Mouse (Mus musculus) spleen, adult 2 months (tissue): ENCODE results near the gene Foxp2. TPM values are rescaled to one million over a fixed set of nuclear protein-coding genes. Genes with fewer than 3 reads are reported as not detected.

Source experiments
- DNase-seq, 2 experiments: peaks; one replicate each; pipeline versions ENCODE4 v3.0.0 to v3.0.0-alpha.2; 2012 to 2021; ENCODE audit warnings: low spot score in 2 of 2, low read depth in 1 of 2
- H3K27ac ChIP-seq: fragments of 200-500 bp; 2 replicates; pipeline ENCODE4 v1.5.1; 2012; ENCODE audit warnings: low read length, inconsistent platforms; ENCODE audit not compliant: insufficient read depth
- H3K27me3 ChIP-seq: fragments of 200-500 bp; 2 replicates; pipeline ENCODE4 v1.6.1; 2012; ENCODE audit warnings: mild to moderate bottlenecking, moderate library complexity, low read length, inconsistent platforms; ENCODE audit not compliant: control insufficient read depth, insufficient read depth
- H3K36me3 ChIP-seq: fragments of 200-500 bp; 2 replicates; pipeline ENCODE4 v1.6.1; 2012; ENCODE audit warnings: mild to moderate bottlenecking, low read length, inconsistent platforms; ENCODE audit not compliant: control insufficient read depth, insufficient read depth
- H3K4me1 ChIP-seq: fragments of 200-500 bp; 2 replicates; pipeline ENCODE4 v1.6.1; 2011; ENCODE audit warnings: inconsistent platforms; ENCODE audit not compliant: control insufficient read depth, insufficient read depth, insufficient read length
- H3K4me3 ChIP-seq: fragments of 200-500 bp; 2 replicates; pipeline ENCODE4 v1.5.1; 2011; ENCODE audit warnings: mild to moderate bottlenecking, inconsistent platforms; ENCODE audit not compliant: insufficient read depth, insufficient read length; ENCODE audit errors: extremely low read depth
- CTCF ChIP-seq: fragments of 200-500 bp; IDR thresholded peaks from 2 replicates; pipeline ENCODE4 v1.5.1; 2011; ENCODE audit warnings: mild to moderate bottlenecking, inconsistent platforms; ENCODE audit not compliant: insufficient read depth, insufficient read length, insufficient replicate concordance; ENCODE audit errors: extremely low read depth
- POLR2A ChIP-seq: fragments of 200-500 bp; IDR thresholded peaks from 2 replicates; pipeline ENCODE4 v1.6.1; 2011; ENCODE audit warnings: low read depth, low read length, inconsistent platforms
- WGBS: fragments of 180-500 bp; shearing (Covaris S2); methylation state at CpG from one replicate; pipeline ENCODE4 v1.1.7; 2018; 5-methylcytosine and 5-hydroxymethylcytosine counted together
- polyA plus RNA-seq: library from polyadenylated mRNA; depleted of rRNA; stranded (reverse); fragments of >200 nt; gene quantifications from 2 replicates; pipeline ENCODE4 v1.2.3, GENCODE M21; 2012; rRNA removed

Foxp2 gene
- polyA plus RNA-seq = 0.23 and 0.33 TPM in 2 replicates

- no peak for DNase-seq
- no peak within 1 kb of the TSS for H3K27ac ChIP-seq
- H3K36me3 ChIP-seq = no peaks in the 10 kb centered on the region
- 2% methylated on average over 80 of the region's 80 CpGs for WGBS
- TF ChIP-seq POLR2A (no peak), CTCF (no peak)
- H3K27me3 ChIP-seq = peaks cover 20% of the 10 kb centered on the region
- peak within 1 kb of the TSS; percentile 21 for H3K4me3 ChIP-seq
- peaks cover 2% of the 10 kb centered on the region for H3K4me1 ChIP-seq
Measured at GRCm38 (mm10) chr6:14901183-14901970, at the start of gene Foxp2. Gene Foxp2 (plus strand): TSS chr6:14901349.

GRCm38 (mm10) chr6:14885199-14885598 is 15.9 kb upstream of the Foxp2 start:
- H3K27me3 ChIP-seq = no peaks in the 10 kb centered on the region
- H3K4me1 ChIP-seq = no peaks in the 10 kb centered on the region
- H3K27ac ChIP-seq = no peak overlapping the region
- no peak for TF ChIP-seq POLR2A
- TF ChIP-seq CTCF = no peak
- no peak for DNase-seq
- H3K4me3 ChIP-seq = no peak overlapping the region
- no peaks in the 10 kb centered on the region for H3K36me3 ChIP-seq

GRCm38 (mm10) chr6:14897028-14897427 is 4.1 kb upstream of the Foxp2 start:
- WGBS = 4% methylated on average over 2 of the region's 2 CpGs
- H3K36me3 ChIP-seq = no peaks in the 10 kb centered on the region
- H3K27me3 ChIP-seq = peaks cover 20% of the 10 kb centered on the region

GRCm38 (mm10) chr6:14898096-14898855 is 2.9 kb upstream of the Foxp2 start:
- Histone ChIP-seq H3K27ac (no peak overlapping the region), H3K36me3 (no peaks in the 10 kb centered on the region), H3K4me3 (no peak overlapping the region), H3K4me1 (peaks cover 2% of the 10 kb centered on the region), H3K27me3 (peaks cover 20% of the 10 kb centered on the region)
- 15% methylated on average over 31 of the region's 31 CpGs for WGBS
- TF ChIP-seq CTCF (no peak), POLR2A (no peak)
- no peak for DNase-seq

More at GRCm38 (mm10) chr6:14897028-14897427, 4.1 kb upstream of the Foxp2 start:
- TF ChIP-seq POLR2A = no peak
- TF ChIP-seq CTCF = no peak
- no peak overlapping the region for H3K4me3 ChIP-seq
- no peak overlapping the region for H3K27ac ChIP-seq
- DNase-seq = no peak
- peaks cover 2% of the 10 kb centered on the region for H3K4me1 ChIP-seq

- H3K27me3 ChIP-seq = peaks cover 20% of the 10 kb centered on the region
- H3K36me3 ChIP-seq = no peaks in the 10 kb centered on the region
- peaks cover 2% of the 10 kb centered on the region for H3K4me1 ChIP-seq
- DNase-seq = no peak
- 10% methylated on average over 19 of the region's 19 CpGs for WGBS
- H3K4me3 ChIP-seq = no peak overlapping the region
- H3K27ac ChIP-seq = no peak overlapping the region
- TF ChIP-seq CTCF (no peak), POLR2A (no peak)
Measured at GRCm38 (mm10) chr6:14899021-14899610, 2.0 kb upstream of the Foxp2 start.

GRCm38 (mm10) chr6:14899936-14900578 is 1.1 kb upstream of the Foxp2 start:
- peaks cover 2% of the 10 kb centered on the region for H3K4me1 ChIP-seq
- WGBS = 3% methylated on average over 29 of the region's 29 CpGs
- H3K27ac ChIP-seq = no peak overlapping the region
- no peak overlapping the region for H3K4me3 ChIP-seq
- TF ChIP-seq POLR2A = no peak
- no peak for TF ChIP-seq CTCF
- no peak for DNase-seq
- H3K36me3 ChIP-seq = no peaks in the 10 kb centered on the region
- peaks cover 20% of the 10 kb centered on the region for H3K27me3 ChIP-seq
